Mouse (Mus musculus) thymus, postnatal 14 days (tissue): ENCODE data around the gene Slc29a1.

Source experiments
- DNase-seq: peaks from one replicate; pipeline ENCODE4 v3.0.0; 2021

Slc29a1 gene

DNA sequence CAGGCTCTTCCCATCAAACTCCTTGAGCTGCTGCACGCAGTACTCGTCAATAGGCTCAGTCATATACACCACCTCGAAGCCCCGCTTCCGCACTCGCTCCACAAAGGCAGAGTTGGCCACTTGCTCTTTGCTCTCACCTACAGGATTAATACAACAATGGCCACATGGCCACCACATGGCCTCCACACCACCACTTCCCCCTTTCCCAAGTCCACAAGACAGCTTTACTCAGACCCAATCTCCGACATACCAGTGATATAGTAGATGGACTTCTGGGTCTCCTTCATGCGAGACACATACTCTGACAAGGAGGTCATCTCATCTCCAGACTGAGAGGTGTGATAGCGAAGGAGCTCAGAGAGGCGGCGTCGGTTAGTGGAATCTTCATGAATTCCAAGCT, 30.4 kb downstream of the Slc29a1 start:
- DNase-seq, result no peak

DNA sequence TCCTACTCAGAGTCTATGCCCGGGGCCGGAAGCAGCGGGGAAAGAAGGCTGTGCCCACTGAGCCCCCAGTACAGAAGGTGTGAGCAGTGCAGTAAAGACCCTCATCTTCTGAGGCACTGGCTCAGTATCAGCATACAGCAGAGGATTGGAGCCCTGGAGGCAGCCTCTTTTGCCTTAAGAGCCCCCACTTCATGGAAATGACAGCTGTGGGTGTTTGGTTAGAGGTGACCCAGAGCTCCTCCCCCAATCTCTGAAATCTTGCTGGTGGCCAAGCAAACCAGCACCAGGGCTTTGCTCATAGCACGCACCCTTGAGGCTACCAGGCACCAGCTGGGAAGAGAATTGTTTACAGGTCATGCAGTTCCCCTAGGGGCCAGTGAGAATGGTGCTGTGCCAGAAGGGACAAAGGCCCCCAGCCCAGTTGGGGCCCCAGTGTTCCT, 32.2 kb downstream of the Slc29a1 start:
- no peak for DNase-seq

DNA sequence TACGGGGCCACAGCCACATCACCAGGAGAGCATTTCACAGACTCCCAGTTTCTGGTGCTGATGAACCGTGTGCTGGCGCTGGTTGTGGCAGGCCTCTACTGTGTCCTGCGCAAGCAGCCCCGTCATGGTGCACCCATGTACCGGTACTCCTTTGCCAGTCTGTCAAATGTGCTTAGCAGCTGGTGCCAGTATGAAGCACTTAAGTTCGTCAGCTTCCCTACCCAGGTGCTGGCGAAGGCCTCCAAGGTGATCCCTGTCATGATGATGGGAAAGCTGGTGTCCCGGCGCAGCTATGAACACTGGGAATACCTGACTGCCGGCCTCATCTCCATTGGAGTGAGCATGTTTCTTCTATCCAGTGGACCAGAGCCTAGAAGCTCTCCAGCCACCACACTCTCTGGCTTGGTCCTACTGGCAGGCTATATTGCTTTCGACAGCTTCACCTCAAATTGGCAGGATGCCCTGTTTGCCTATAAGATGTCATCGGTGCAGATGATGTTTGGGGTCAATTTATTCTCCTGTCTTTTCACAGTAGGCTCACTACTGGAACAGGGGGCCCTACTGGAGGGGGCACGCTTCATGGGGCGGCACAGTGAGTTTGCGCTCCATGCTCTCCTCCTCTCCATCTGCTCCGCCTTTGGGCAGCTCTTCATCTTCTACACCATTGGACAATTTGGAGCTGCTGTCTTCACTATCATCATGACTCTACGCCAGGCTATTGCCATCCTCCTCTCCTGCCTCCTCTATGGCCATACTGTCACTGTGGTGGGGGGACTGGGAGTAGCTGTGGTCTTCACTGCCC, 32.8 kb downstream of the Slc29a1 start:
- no peak for DNase-seq

- no peak for DNase-seq
Measured at GRCm38 (mm10) chr17:45566031-45566359, 33.4 kb downstream of the Slc29a1 start.

- no peak for DNase-seq
Measured at GRCm38 (mm10) chr17:45565103-45565502, 34.3 kb downstream of the Slc29a1 start.

DNA sequence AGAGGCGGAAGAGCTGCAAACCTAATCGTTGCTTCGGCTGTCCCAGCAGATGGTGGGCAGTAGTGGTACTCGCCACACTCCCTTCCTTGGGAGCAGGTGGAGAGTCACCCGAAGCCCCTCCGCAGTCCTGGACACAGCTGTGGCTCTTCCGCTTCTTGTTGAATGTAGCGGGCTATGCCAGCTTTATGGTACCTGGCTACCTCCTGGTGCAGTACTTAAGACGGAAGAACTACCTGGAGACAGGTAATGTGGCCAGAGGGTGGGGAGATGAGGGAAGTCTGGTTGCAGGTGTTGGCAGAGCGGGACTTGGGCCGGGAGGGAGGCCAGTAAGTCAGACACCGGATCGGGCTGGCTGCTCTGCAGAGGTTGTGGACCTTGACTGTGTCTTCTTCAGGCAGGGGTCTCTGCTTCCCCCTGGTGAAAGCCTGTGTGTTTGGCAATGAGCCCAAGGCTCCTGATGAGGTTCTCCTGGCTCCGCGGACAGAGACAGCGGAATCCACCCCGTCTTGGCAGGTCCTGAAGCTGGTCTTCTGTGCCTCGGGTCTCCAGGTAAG, 34.8 kb downstream of the Slc29a1 start:
- no peak for DNase-seq

DNA sequence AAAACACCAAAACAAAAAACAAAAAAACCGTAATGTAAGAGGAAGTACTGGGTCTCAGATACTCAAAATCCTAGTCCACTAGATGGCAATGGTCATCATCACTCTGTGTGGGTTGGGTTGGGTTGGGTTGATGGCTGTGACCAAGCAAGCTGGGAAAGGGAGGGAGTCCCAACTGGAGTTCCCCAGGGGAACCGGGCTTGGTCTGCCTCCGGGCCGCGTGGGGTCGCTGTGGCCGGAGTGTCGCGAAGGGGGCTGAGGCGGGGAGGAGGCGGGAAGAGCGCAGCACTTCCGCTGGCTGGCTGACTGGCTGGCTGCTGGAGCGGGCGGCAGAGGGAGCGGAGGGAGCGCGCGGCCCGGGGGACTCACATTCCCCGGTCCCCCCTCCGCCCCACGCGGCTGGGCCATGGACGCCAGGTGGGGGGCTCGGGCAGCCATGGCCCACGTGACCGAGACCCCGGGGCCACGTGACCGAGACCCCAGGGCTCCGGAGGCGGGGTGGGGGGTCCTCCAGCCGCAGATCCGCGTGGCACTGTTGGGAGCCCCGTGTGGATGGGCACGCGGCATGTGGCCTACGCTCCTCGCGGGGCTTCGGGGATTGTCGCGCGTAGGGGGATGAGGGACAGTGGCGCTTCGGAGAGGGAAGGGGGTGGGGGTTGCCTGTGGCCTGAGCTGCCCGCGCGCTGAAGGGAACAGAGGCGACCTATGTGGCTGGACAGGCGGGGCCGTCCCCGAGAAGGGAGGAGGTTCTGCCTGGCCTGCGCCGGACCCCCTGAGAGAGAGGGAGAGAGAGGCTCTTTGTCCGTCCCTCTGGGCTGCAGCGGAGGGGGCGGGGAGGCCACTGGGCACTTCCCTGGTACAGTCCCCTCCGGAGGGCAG, 35.5 kb downstream of the Slc29a1 start, which contains the start of gene Slc35b2:
Gene Slc35b2, plus strand, starts transcription at position 220 of the 876 bp plus-strand sequence.
- DNase-seq, result peak; percentile 93

- DNase-seq, result no peak
Measured at GRCm38 (mm10) chr17:45563216-45563615, 36.2 kb downstream of the Slc29a1 start.

DNA sequence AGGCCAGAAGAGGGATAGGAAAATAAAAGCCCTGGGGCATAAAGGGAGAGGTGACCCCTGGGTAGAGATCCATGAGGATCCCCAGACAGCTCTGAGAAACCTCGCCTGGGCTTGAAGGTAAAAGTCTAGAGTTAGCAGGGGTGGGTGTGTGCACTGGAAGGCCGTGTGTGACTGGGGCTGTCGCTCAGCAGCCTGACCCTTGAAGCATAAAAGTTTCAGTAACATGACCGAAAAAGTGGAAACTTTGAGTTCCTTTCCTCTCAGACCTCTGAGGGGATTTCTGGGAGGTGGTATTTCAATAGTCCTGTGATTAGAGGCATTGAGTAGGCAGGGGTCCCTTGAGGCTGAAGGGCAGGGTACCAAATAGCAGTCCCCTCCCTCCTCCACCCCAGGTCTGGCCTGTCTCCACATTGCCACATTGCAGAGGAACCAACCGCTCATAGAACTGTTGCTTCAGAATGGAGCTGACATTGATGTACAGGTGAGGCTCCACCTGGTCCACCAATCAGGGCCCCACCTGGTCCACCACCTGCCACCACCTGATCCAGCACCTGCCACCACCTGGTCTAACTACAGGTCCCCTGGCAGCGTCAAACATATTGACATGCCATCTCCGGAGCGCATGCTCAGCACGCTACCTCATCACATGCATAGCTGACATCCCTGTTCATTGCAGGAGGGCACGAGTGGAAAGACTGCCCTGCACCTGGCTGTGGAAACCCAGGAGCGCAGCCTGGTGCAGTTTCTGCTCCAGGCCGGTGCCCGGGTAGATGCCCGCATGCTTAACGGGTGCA, 39.5 kb downstream of the Slc29a1 start:
- DNase-seq, result no peak

DNA sequence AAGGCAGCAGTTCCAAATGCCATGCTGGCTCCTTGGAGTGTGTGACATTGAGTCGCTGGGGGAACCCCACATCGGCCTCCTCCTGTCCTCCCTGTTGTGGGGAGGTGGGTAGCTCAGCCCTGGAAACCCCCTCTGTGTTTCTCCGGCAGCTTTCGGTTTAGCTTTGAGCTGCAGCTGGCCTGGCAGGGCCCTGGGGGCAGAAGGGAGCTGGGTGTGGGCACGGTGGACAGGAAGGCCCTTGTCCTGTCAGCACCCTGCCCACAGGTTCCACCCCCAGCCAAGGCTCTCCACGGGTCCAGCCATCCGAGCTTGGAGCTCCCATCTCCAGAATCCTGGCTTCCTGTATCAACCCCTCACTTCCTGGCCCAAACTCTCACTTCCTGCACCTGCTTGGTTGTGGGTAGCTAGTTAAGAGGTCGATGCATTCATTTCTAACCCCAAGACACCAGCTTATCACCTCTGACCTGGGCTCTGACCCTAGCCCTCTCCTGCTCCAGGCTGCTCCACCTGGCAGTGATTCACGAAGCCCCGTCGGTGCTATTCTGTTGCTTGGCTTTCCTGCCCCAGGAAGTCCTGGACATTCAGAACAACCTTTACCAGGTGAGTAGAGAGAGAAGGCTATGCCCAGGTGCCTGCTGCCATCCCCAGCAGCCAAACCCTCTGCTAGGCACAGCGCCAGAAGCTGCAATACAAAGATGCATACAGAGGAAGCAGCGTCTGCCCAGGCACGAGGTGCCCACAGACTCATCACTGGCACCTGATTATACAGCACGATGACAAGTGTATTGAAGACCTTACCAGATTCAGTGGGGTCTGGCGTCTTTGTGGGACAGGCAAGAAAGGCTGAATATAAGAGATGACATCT, 41.2 kb downstream of the Slc29a1 start:
- DNase-seq, result peak; percentile 62

DNA sequence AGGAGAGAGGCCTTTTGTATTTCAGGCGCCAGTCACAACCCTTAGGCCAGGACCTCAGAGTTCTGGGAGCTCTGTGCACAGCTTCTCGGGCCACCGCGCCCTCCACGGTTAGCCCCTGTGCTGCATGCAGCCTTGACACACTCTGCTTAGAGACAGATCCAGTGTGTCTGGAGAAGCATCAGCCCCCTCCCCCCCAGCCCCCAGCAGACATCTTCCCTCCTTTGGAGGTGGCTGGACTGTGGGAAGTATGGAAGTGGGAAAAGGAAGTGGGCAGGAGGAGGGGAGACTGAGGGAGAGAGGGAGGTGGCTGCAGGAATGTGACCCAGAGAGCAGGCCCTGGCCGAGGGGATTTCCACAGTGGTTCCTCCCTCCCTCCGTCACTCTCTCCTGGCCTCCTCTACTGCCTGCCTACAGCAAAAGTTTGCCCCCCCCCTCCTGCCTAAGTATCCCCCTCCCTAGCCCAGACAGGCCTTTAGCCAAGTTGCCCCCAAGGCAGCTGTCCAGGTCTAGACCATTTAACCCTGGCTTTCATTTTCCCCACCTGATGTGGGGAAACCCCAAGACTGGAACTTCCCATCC, 42.1 kb downstream of the Slc29a1 start:
- peak; percentile 66 for DNase-seq

- peak; percentile 49 for DNase-seq
Measured at GRCm38 (mm10) chr17:45556514-45557245, 42.7 kb downstream of the Slc29a1 start.

GRCm38 (mm10) chr17:45556107-45556489, 43.3 kb downstream of the Slc29a1 start:
- DNase-seq, result peak; percentile 48

DNA sequence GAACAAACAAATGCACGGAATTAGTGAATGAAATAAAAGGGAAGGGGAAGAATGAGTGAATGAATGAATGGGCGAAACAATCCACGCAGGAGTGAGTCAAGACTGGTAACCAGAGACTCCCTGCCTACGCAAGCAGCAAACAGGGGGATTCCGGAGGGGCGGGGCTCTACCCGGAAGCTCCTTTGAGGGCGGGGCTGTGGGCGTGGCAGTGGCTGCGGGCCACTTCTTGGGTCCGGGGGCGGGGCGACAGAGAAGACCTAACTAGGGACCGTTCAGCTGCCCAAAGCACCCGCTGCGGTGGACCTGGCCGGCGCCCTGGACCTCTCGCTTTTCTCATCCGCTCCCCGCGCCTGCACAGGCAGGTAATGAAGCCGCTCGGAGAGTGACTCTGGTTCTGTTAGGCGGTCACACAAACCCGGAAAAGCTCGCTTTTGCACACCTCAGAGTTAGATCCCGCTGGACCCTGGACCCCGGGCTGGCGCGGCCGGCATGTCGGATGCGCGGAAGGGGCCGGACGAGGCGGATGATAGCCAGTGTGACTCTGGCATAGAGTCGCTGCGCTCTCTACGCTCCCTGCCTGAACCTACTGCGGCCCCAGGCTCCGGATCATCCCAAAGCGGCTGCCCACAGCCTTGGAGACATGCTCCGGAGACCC, 43.8 kb downstream of the Slc29a1 start, which contains the start of gene Nfkbie:
Gene Nfkbie, plus strand, starts transcription at position 252 of the 655 bp plus-strand sequence.
- DNase-seq, result peak; percentile 99

GRCm38 (mm10) chr17:45554420-45554819, 45.0 kb downstream of the Slc29a1 start:
- DNase-seq, result no peak

- no peak for DNase-seq
Measured at GRCm38 (mm10) chr17:45553065-45553464, 46.3 kb downstream of the Slc29a1 start.

- DNase-seq, result peak; percentile 88
Measured at GRCm38 (mm10) chr17:45551816-45552451, 47.5 kb downstream of the Slc29a1 start.

- no peak for DNase-seq
Measured at GRCm38 (mm10) chr17:45551249-45551796, 48.1 kb downstream of the Slc29a1 start.

DNA sequence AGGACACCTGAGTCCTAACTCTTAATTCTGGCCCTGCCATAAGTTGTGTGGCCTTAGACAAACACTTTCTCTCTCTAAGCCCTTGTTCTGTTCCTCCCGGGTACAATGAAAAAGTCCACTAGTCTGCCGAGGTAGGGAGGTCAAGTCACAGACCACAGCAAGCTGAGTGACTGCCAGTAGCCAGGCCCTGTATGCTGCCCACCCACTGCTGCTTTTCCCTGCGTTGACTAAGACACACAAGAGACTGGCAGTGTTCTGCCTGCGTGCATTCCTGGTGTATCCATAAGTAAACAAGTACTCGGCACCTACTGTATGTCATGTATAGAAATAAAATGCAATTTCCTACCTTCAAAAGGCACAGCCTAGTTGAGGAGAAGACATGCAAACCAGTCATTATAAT, 49.2 kb downstream of the Slc29a1 start:
- no peak for DNase-seq
